Mouse (Mus musculus) urinary bladder, postnatal 25 days (tissue): Measurements from ENCODE around the gene Dglucy.

ENCODE experiments used
- DNase-seq: peaks from one replicate; pipeline ENCODE4 v3.0.0; 2022; ENCODE audit warnings: low spot score

The Dglucy gene

DNA sequence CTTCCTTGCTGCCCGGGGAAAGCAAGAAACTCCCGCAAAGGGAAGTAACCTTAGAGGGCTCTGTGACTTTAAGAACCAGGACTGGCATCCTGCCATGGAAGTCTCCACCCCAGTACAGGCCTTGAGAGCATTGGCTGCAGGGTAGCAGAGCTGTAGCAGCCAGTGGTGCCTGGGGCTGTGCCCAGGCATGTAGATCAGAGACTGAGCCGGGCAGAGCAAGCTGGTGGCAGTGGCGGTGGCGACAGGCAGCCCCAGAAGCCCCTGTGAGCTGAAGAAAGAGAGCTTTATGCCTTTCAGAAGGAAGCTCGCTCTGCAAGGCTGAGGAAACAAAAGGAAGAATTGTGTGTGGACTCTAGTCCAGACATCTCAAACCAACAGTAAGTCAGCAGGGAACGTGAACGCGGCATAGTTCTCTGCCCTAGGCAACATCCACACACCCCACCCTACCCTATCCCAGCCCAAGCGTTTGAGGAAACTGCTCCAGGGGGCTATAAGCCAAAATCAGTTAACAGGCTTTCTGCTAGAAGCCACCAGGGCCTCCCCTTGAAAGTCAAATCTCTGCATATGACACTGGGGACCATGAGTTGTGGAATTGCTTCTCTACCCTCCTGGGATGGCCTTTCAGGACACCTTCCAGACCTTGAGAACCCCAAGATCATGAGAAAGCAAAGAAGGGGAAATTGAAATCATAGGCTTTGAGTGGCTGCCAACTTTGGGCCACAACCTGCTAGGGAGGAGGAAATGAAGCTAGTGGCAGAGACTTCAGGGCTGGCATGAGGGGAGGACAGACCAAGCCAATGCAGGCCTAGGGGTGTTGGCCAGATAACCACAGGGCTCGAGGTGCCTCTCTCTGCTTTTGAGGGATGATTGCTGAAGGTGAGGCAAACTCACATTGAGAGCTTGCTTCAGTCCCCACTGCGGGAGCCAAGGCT lies at the start of gene Dglucy:
Gene Dglucy, plus strand, starts transcription at position 124 of the 932 bp plus-strand sequence.
- DNase-seq: peak; percentile 85

GRCm38 (mm10) chr12:100735156-100735555 lies 43.7 kb upstream of the Dglucy start:
- no peak for DNase-seq

GRCm38 (mm10) chr12:100735581-100735980 lies 43.3 kb upstream of the Dglucy start:
- no peak for DNase-seq

GRCm38 (mm10) chr12:100738498-100738897 lies 40.4 kb upstream of the Dglucy start:
- no peak for DNase-seq

DNA sequence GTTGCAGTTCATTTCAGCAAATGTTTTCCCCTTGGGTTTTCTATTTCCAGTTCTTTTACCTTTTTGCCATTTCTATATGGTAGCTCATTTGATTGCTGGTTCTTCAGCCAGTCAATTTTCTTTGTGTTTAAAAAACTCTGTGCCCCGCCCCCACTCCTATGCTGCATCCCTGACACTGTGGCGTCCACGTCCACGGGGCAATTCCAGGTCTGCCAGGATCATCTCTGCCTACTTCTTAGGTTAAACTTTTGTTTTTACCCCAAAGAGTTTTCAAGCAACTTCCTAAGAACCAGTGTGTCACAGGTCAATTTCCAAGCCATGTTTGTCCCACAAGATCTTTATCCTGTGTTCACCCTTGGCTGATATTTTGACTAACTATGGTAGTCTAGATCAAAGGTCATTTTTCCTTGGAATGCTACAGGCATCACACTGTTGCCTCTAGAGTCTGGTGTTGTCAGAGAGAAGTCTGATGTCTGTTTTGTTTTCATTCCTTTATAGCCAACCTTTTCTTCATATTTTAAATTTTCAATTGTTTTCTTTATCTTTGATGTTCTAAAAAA lies 39.8 kb upstream of the Dglucy start:
- DNase-seq: no peak

DNA sequence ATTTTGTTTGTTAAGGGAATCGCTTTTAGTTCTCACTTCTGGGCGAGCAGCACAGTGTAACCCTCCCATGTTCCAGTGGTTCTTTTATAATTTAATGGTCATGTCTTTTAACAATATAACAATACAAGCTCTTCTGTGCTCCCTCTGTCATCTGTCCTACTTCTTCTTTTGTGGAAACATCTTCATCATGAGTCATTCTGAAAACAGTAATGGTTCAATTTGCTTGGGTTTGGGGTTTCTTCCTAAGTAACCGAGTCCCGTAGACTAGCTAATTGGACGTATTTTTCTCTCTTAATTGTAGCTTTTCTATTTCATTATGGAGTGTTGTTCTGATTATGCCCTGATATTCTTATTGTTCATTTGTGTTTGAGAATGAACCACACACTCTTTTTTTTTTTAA lies 38.5 kb upstream of the Dglucy start:
- DNase-seq: no peak

- DNase-seq: no peak
These were observed 36.4 kb upstream of the Dglucy start for GRCm38 (mm10) chr12:100742468-100742867.

- DNase-seq: no peak
These were observed 25.9 kb upstream of the Dglucy start for GRCm38 (mm10) chr12:100752977-100753376.

GRCm38 (mm10) chr12:100753716-100754115 lies 25.1 kb upstream of the Dglucy start:
- no peak for DNase-seq

- DNase-seq: no peak
These were observed 21.4 kb upstream of the Dglucy start for GRCm38 (mm10) chr12:100757427-100757826.

DNA sequence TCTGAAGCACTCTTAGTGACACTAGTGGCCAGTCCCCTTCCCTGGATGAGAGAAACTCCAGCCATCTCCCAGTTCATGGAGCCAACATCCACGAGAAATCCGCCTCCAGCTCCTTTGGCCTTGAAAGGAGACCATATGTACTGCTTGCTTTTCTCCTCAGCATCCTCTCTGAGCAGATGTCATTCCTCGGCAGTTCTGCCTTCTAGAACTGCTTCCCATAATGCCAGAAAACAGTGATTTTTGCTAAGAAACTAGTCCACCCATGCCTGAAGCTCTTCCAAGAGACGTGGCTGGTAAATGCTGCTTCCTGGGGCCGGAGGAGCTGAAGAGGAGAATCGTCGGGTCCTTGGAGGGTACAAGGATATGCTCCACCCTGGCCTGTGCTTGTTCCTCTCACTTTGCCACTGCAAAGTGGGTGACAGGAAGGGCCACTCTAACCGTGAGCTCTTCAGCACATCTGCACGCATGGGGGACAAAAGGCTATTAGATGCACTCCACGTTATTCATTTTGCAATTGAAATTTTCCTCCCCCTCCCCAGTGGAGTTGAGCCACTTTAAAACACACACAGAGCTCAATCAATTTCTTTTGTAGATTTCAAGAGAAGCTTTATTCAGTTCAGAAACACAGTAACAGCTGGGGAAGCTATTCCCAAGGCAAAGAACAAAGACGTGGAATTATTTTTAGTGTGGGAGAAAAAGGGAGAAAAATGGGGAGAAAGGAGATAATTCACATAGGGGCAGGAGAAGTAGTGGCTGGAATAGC lies 16.0 kb upstream of the Dglucy start:
- DNase-seq: no peak

- DNase-seq: no peak
These were observed 14.4 kb upstream of the Dglucy start for GRCm38 (mm10) chr12:100764329-100765018.

DNA sequence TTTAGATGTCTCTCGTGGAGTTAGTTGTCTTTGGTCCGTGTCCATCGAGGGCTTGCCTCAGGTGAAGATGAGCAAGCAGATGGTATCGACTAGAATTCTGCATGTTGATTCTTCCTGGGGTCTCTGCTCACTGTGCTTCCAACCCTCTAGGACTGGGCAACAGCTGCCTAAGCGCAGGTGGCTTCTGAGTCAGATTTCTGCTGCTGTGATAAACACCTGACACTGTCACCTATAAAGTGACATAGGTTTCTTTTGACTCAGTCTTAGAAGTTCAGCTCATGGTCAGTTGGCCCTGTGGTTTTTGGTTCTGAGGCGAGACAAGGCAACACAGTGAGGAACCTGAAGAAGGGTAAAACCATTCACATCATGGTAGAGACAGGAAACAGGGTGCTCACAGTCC lies 9.0 kb upstream of the Dglucy start:
- DNase-seq: no peak

DNA sequence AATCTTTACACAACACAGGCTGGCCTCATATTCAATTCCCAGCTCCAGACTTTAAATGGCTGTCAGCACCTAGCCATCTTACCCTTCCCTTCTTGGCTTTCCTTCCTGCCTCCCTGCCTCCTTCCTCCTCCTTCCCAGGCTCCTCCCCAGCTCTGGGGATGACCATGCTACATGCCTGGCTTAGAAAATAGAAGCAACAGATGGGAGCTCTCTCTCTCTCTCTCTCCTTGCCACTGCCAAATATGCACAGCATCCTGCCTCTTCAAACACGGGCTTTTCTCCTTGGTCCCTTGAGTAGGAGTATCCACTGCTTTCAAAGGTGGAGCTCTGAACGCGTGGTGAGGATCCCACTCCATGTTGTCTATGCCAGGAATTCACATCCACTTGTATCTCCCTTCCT lies 8.1 kb upstream of the Dglucy start:
- DNase-seq: no peak

DNA sequence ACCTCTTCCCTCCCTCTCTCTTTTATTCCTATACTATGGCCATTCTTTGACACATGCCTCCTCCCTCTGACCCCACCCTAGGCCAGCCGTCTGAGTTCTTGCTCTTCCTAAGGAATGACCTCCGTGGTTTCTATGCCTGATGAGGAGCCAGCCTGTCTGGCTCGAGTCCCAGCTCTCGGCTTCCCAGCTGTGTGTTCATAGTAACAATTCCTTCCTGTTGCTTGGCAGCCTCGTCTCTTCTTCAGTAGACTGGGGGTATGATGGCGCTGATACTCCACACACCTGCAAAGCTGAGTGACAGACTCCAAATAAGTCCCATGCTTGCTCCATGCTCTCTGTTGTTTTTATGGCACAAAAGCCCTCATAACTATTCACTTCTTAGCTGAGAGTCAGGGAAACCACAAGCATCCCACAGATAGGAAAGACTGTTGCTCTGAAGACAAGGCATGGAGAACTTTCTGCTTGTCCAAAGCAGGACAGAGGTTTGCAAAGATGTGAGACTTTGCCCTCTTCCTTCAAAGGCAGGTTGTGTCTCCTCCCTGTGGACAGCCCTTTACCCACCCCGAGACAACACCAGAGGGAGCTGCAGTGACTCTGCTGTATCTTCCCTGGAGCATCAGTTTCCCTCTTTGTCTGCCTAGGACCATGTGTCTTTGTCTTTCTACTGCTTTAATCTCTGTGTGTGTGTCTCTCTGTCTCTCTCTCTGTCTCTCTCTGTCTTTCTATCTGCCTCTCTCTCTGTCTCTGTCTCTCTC lies 6.5 kb upstream of the Dglucy start:
- no peak for DNase-seq

GRCm38 (mm10) chr12:100774756-100775155 lies 4.1 kb upstream of the Dglucy start:
- DNase-seq: no peak

DNA sequence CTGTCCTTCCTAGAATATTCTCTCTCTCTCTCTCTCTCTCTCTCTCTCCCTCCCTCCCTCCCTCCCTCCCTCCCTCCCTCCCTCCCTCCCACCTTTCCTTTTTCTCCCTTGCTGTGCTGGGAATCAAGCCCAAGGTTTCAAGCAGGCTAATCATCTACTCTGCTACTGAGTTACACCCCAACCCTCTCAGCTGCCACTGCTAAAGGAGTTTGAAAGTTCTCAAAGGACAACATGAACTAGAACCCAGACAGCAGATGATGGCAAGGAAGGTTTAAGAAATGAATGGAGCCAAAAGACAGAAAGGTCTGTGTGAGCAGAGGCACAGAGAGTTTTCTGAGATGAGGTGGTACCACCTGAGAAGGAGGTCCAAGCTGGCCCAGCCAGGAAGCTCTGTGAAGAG lies 3.6 kb upstream of the Dglucy start:
- DNase-seq: no peak

DNA sequence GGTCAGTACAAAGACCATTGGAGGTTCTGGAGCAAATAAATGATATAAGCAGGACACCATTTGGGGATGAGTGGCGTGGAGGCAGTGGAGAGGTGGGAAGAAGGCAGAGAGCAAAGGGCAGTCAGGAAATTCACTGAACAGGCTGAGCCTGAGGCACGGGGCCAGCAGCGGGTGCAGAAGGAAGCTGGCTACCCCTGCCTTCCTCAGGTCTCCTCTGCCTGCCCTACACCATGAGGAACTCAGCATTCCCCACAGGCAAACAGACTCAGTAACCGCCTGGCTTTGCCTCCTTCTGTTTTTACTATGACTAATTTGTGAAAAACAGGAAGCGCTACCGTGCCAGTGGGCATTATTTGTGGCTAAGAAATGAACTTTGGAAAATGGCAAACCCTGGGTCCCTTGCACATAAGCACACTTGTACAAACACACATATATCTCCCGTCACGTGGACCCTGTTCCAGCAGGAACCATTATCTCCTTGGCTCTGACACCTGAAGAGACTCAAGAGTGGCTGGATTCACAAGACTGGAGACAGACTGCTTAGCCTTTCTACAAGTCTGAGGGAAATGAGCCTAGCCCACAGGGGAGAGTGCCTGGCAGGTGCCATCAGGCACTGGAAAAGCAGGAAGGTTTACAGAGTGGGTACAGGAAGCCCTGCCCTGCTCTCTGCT lies 2.8 kb upstream of the Dglucy start:
- no peak for DNase-seq

GRCm38 (mm10) chr12:100776991-100777390 lies 1.9 kb upstream of the Dglucy start:
- DNase-seq: no peak

DNA sequence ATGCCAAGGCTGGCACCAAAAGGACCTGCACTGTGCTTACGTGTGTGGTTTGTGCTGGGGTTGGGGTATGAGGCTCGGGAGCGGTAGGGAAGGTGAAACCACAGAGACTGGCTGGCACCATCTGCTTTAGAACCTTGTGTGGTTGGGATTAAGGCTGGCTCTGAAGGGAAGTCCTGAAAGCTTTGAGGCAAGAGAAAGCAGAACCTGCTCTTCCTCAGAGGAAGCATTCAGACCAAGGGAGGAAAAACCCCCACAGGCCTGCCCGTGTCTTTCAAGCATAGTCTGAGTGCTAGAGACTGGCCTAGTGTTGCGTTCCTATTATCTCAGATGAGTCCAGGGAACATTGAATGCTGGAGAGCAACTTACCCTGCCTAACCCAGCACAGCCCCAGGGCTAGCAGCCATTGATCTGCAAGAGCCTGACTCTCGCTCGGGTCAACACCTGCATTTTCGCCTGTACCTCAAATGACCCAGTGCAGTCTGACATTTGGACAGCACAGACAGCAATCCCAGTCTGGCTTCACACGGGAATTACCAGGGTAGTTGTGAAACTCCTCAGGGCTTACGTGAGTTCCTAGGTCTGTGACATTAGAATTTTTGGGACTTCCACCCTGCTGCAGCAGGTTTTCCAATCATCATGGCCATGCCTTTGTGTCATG lies 452 bp upstream of the Dglucy start:
- DNase-seq: no peak
